Mouse (Mus musculus) bone marrow macrophage, adult 2 months (primary cell): ENCODE results near the gene Msrb3.

Source experiments
- CTCF ChIP-seq: IDR thresholded peaks from 2 replicates; pipeline ENCODE4 v1.5.1; 2012; ENCODE audit warnings: low read depth, mild to moderate bottlenecking, low read length, moderate library complexity
- POLR2A ChIP-seq: IDR thresholded peaks from 2 replicates; pipeline ENCODE4 v1.6.1; 2012; ENCODE audit warnings: mild to moderate bottlenecking, low read depth, low read length, borderline replicate concordance

DNA sequence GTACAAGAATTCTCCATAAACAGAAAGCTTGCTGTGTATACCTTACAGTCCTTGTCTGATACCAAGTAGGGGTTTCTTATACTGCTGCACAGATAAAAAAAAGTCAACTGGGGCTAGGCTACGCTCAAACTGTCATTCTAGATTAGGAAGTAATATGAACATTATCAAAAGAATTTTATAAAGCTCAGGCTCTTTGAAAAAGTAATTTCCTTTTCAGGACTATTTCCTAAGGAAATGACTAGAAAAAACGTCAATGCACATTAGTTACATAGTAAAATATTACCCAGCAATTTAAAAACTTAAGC lies 40.0 kb upstream of the Msrb3 start:
- TF ChIP-seq CTCF (no peak), POLR2A (no peak)
